Mouse (Mus musculus) kidney, postnatal 0 days (tissue): ENCODE results near the gene Gm20388. TPM values are rescaled to one million over a fixed set of nuclear protein-coding genes. Genes with fewer than 3 reads are reported as not detected.

Experiments used
- ATAC-seq: fragments of 200-750 bp; cut with Nextera tagmentation; replicated peaks from 2 replicates; pipeline ENCODE4 v1.8.0; 2017; ENCODE audit warnings: low read depth, moderate number of reproducible peaks, moderate TSS enrichment, moderate library complexity; ENCODE audit not compliant: low FRiP score
- DNase-seq: peaks from one replicate; pipeline ENCODE4 v3.0.0-alpha.2; 2016; ENCODE audit warnings: low spot score
- H3K27ac ChIP-seq: fragments of 300-500 bp; sonication (generic); 2 replicates; pipeline ENCODE4 v1.5.1; 2014; ENCODE audit warnings: mild to moderate bottlenecking
- H3K27me3 ChIP-seq: fragments of 300-500 bp; sonication (generic); 2 replicates; pipeline ENCODE4 v1.6.1; 2014; ENCODE audit warnings: low read length, mixed read lengths; ENCODE audit not compliant: insufficient read depth
- H3K36me3 ChIP-seq: fragments of 300-500 bp; sonication (generic); 2 replicates; pipeline ENCODE4 v1.6.1; 2014; ENCODE audit warnings: low read length, mixed read lengths; ENCODE audit not compliant: insufficient read depth
- H3K4me1 ChIP-seq: fragments of 300-500 bp; sonication (generic); replicated peaks from 2 replicates; pipeline ENCODE4 v1.6.1; 2014; ENCODE audit warnings: antibody characterized with exemption, low read length, mixed read lengths; ENCODE audit not compliant: insufficient read depth
- H3K4me2 ChIP-seq: fragments of 300-500 bp; sonication (generic); 2 replicates; pipeline ENCODE4 v1.6.1; 2014; ENCODE audit warnings: mild to moderate bottlenecking, low read length, moderate library complexity, mixed read lengths
- H3K4me3 ChIP-seq: fragments of 300-500 bp; sonication (generic); replicated peaks from 2 replicates; pipeline ENCODE4 v1.5.1; 2014; ENCODE audit warnings: low read depth, low read length
- H3K9ac ChIP-seq: fragments of 300-500 bp; sonication (generic); 2 replicates; pipeline ENCODE4 v1.6.1; 2014; ENCODE audit warnings: low read depth, low read length
- H3K9me3 ChIP-seq: fragments of 300-500 bp; sonication (generic); replicated peaks from 2 replicates; pipeline ENCODE4 v1.6.1; 2016; ENCODE audit warnings: low read length, inconsistent platforms, mixed read lengths
- CTCF ChIP-seq: IDR thresholded peaks from 2 replicates; pipeline ENCODE4 v1.5.1; 2016; ENCODE audit warnings: antibody characterized with exemption, low read depth, mild to moderate bottlenecking, moderate library complexity
- WGBS: fragments of 180-500 bp; shearing (Covaris S2); extraction: QIAGEN DNeasy Blood & Tissue Kit; methylation state at CpG from one replicate; pipeline ENCODE4 v1.1.7; 2014; 5-methylcytosine and 5-hydroxymethylcytosine counted together
- polyA plus RNA-seq: library from polyadenylated mRNA; unstranded; fragments of >200 nt; fragmentation: Nextera tagmentation; extraction: Ambion mirVana; gene quantifications from 2 replicates; pipeline ENCODE4 v1.2.1, GENCODE M21; 2015

The Gm20388 gene
- polyA plus RNA-seq, 1 experiment from 2014 or later, result not detected

DNA sequence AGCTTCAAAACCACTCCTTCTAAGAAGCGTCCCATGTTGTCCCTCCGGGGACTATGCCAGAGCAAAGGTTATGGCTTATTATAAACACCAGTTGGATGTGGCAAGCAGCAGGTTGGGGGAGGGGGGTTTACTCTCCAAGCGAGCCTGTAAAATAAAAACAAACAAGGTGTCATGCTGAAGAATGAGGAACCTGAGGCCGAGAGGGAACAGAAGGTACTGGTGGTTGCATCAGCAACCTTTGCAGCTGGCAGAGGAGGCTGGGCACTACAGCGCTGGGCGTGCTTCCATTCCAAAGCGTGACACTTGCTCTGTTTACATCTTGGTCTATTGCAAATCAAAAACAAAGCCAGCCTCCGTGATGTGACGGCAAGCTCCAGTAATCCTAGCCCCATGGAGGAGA is 1669.8 kb downstream of the Gm20388 start:
- ATAC-seq (no peak), DNase-seq (peak; percentile 16)
- Histone ChIP-seq H3K27ac (peak overlapping the region; percentile 60), H3K36me3 (no peaks in the 10 kb centered on the region), H3K9ac (no peak overlapping the region), H3K4me2 (no peak overlapping the region), H3K4me1 (peaks cover 18% of the 10 kb centered on the region), H3K4me3 (no peak overlapping the region), H3K27me3 (no peaks in the 10 kb centered on the region), H3K9me3 (no peaks in the 10 kb centered on the region)
- 18% methylated on average over 9 of the region's 9 CpGs for WGBS
- no peak for TF ChIP-seq CTCF

DNA sequence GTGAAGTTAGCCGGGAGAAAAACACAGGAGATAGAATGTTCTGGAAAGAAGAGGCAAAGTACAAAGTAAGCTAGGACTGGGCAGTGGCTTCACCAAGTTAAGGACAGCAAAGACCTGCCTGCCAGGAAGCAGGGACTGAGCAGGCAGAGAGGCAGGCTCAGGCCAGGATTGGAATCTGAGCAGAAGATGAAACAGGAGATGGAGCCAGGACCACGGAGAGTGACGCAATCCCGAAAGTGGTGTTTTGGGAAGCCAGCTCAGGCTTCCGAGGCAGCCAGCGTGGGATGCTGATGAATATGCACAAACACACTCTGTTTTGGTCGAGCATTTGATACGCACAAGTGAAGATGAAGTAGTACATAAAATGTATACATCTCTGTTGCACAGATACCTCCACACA is 1673.0 kb downstream of the Gm20388 start:
- TF ChIP-seq CTCF, result no peak
- ATAC-seq (no peak), DNase-seq (peak; percentile 22)
- Histone ChIP-seq H3K36me3 (no peaks in the 10 kb centered on the region), H3K4me1 (peaks cover 3% of the 10 kb centered on the region; the same call in 1 of the 2 replicates), H3K9me3 (no peaks in the 10 kb centered on the region), H3K9ac (no peak overlapping the region), H3K27me3 (no peaks in the 10 kb centered on the region), H3K4me3 (no peak overlapping the region), H3K4me2 (no peak overlapping the region), H3K27ac (no peak overlapping the region)
- 33% methylated on average over 8 of the region's 8 CpGs for WGBS

DNA sequence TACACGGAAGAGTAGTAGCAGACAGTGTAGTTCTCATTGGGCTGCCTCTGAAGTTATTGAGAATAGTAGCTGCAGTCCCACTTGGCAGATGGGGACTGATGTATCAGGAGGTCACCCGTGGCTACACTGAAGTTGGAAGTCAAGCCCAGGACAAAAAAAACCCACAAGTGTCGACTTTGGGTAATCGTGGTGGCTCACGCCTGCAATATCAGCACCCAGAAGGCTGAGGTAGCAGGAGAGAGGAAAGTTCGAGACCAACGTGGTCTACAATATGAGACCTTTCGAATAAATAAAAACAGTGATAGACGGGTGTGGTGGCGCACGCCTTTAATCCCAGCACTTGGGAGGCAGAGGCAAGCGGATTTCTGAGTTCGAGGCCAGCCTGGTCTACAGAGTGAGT is 1674.1 kb downstream of the Gm20388 start:
- Histone ChIP-seq H3K9me3 (no peaks in the 10 kb centered on the region), H3K27me3 (no peaks in the 10 kb centered on the region), H3K4me2 (peak overlapping the region; percentile 59), H3K27ac (peak overlapping the region; percentile 74; the same call in 1 of the 2 replicates), H3K4me1 (peaks cover 5% of the 10 kb centered on the region), H3K4me3 (peak overlapping the region; percentile 45), H3K9ac (peak overlapping the region; percentile 65; the same call in 1 of the 2 replicates), H3K36me3 (no peaks in the 10 kb centered on the region)
- 50% methylated on average over 13 of the region's 13 CpGs for WGBS
- DNase-seq, result no peak
- no peak for TF ChIP-seq CTCF
- ATAC-seq, result no peak

DNA sequence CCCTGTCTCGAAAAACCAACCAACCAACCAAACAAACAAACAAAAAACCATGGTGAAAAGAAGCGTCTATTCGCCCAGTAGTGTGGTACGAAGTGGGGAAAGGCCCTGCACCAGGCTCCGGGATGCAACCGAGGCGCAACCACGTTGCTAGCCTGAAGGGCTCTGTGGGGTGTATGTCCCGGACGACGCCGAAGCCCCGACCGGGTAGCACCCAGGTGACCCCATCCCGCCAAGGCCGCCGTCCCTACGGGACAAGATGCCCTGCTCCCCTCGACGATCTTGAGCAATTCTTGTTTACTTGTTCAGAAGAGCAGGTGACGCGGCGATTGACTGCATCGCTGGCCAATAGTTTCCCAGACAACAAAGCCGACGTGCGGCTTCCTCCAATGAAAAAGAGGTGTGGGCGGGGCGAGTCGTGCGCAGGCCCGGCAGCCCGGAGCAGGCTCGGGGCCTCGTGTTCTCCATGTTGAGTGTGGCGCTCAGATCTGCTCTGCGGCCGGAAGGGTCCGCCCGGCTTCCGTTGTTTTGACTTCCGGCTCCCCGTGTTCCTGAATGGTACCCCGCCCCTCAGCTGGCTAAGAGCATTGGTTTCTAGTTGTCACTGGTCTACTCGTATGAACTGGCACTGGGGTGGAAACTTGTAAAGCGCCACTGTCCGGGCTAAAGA is 1674.7 kb downstream of the Gm20388 start:
- 1% methylated on average over 47 of the region's 47 CpGs for WGBS
- no peak for TF ChIP-seq CTCF
- Histone ChIP-seq H3K9me3 (no peaks in the 10 kb centered on the region), H3K27me3 (no peaks in the 10 kb centered on the region), H3K4me3 (peak overlapping the region; percentile 45), H3K27ac (peak overlapping the region; percentile 74; the same call in 1 of the 2 replicates), H3K36me3 (no peaks in the 10 kb centered on the region), H3K4me2 (peak overlapping the region; percentile 59), H3K4me1 (peaks cover 7% of the 10 kb centered on the region; the same call in 1 of the 2 replicates), H3K9ac (peak overlapping the region; percentile 65)
- DNase-seq, result peak; percentile 99
- ATAC-seq, result peak; percentile 96

DNA sequence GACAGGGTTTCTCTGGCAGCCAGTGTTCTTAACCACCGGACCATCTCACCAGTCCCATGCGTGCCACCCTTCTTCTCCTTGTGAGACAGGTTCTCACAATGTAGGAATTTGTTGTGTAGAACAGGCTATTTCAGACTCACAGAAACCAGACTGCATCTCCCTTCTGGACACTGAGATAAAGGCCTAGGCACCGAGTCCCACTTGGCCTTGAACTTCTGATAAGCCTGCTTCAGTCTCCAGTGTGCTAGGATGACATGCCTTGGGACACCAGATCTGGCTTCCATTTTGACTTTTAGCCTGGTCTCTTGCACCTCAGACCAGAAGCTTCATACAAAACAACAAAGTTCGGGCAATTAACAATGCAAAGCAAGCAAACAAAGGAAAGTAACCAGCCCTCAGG is 1678.1 kb downstream of the Gm20388 start:
- Histone ChIP-seq H3K36me3 (0 out of 2 replicates have a peak, but pooled peaks cover 5% of the 10 kb centered on the region), H3K27me3 (no peaks in the 10 kb centered on the region), H3K4me2 (no peak overlapping the region), H3K4me1 (peaks cover 12% of the 10 kb centered on the region), H3K4me3 (no peak overlapping the region), H3K9me3 (no peaks in the 10 kb centered on the region), H3K9ac (no peak overlapping the region), H3K27ac (no peak overlapping the region)
- ATAC-seq (no peak), DNase-seq (no peak)
- WGBS, result 84% methylated on average over 4 of the region's 4 CpGs
- TF ChIP-seq CTCF, result no peak

DNA sequence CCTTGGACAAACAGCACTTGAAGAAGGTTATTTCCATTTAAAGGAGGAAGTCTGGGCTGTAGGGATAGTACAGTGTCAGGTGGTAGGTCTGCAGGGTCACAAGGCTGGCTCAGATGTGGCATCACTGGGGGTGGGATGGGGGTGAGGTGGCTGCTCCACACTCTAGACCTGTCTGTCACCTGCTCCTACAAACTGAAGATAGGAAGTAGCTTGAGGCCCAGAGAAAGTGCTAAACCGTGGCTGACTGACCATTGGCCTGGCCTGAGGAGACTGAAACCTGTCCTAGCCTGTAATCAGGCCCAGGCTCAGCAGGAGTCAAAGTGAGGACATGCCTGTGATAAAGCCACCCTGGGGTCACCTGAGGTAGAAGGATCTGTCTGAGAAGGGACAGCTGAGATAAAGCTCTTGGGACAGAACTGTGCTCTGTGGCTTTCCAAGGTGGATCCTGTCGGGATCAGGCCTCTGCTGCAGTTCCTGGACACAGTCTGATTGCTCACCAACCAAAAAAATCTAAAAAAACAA is 1678.6 kb downstream of the Gm20388 start:
- no peak for TF ChIP-seq CTCF
- no peak overlapping the region; the same call in 1 of the 2 replicates for H3K4me2 ChIP-seq
- H3K27ac ChIP-seq, result no peak overlapping the region

More for the DNA sequence above, 1678.6 kb downstream of the Gm20388 start:
- DNase-seq, result no peak
- Histone ChIP-seq H3K9me3 (no peaks in the 10 kb centered on the region), H3K36me3 (peaks cover 9% of the 10 kb centered on the region; the same call in 1 of the 2 replicates), H3K4me3 (no peak overlapping the region), H3K9ac (no peak overlapping the region), H3K27me3 (no peaks in the 10 kb centered on the region), H3K4me1 (peaks cover 12% of the 10 kb centered on the region)
- 47% methylated on average over 2 of the region's 2 CpGs for WGBS
- ATAC-seq, result no peak
